ENCODE assay signal across 14 mouse cellular contexts in the genomic region with DNA sequence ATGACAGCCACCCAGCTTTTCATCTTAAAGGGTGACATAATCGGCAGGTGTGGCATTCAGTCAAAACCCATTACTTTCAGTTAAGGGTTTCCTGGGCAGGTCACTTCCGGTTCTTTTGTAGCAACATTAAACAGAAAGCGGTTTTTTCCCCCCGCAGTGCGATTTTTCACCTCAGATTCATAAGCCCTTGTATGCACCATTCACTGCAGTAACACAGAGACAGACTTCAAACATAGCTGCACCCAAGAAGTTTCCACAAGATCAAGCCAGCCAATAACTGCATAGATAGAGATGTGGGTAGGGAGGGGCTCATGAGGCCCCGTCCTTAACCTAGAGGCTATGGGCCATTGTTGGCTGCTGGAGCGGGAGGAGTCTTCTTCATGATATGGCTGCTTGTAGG.
DNase-seq lines count a peak whose midpoint lies in the region; ATAC-seq lines count a peak whose summit lies in the region.
"Had no signal": no experiment of that assay in that cellular context is flagged by ENCODE, and none has a peak within 500 bp of the region (broad histone marks: within the 10 kb centered on the region; RNA-seq: fewer than 3 reads in every experiment).

No protein-coding gene starts in this region.

- ATAC-seq in hindbrain, embryonic 14.5 days (ENCODE audit: low FRiP score), result no peak
- ATAC-seq: liver, postnatal 0 days had no signal

- no peaks in the 10 kb centered on the region for H3K4me1 ChIP-seq in hindbrain, embryonic 14.5 days (replicated peaks; ENCODE audit: control insufficient read depth, insufficient read depth, low read length)
- H3K4me1 ChIP-seq: megakaryocyte, embryonic 14.5 days had no signal

- no peak overlapping the region for H3K9ac ChIP-seq in hindbrain, embryonic 14.5 days
- H3K9ac ChIP-seq: hindbrain, embryonic 13.5 days; liver, postnatal 0 days had no signal

- peak; percentile 2 for DNase-seq in lung, postnatal 25 days (ENCODE audit: low spot score)
- DNase-seq in lung, postnatal 4 days, result no peak
- peak; percentile 63 for DNase-seq in ZHBTc4 (ENCODE audit: low read depth, low spot score)
- peak; percentile 93 for DNase-seq in naive thymus-derived CD4-positive, alpha-beta T cell, adult 2 months (ENCODE audit: low read depth)
- peak; percentile 29 to 45 for DNase-seq in thymus, postnatal 36 days
- DNase-seq in left cerebral cortex, adult 18-20 months (ENCODE audit: low spot score in 2 of 2), result no peak
- no peak for DNase-seq in hindbrain, embryonic 14.5 days (ENCODE audit: low spot score)
- no peak for DNase-seq in gastrocnemius, postnatal 14 days
- DNase-seq: cerebellum, adult 18-20 months; kidney, adult 2 months; layer of hippocampus, postnatal 36 days; liver, postnatal 0 days had no signal

- no peaks in the 10 kb centered on the region for H3K36me3 ChIP-seq in hindbrain, embryonic 14.5 days (replicated peaks; ENCODE audit: control insufficient read depth, insufficient read depth)
- H3K36me3 ChIP-seq: hindbrain, embryonic 13.5 days had no signal

- H3K9me3 ChIP-seq in hindbrain, embryonic 14.5 days (ENCODE audit: control insufficient read depth, low read length), result no peaks in the 10 kb centered on the region
- H3K9me3 ChIP-seq: hindbrain, embryonic 13.5 days; megakaryocyte, embryonic 14.5 days had no signal

- H3K4me2 ChIP-seq in hindbrain, embryonic 14.5 days (replicated peaks), result no peak overlapping the region
- H3K4me2 ChIP-seq: hindbrain, embryonic 13.5 days had no signal

- intact Hi-C loops in gastrocnemius, postnatal 14 days (cut with DNase I; ENCODE audit: low total_unique reads), result no loop called here

- no peak overlapping the region for H3K27ac ChIP-seq in hindbrain, embryonic 14.5 days
- H3K27ac ChIP-seq: hindbrain, embryonic 13.5 days had no signal

- H3K4me3 ChIP-seq in hindbrain, embryonic 14.5 days (replicated peaks; ENCODE audit: low read length), result no peak overlapping the region
- H3K4me3 ChIP-seq: hindbrain, embryonic 13.5 days; megakaryocyte, embryonic 14.5 days had no signal

- WGBS in hindbrain, embryonic 14.5 days, result 90% methylated on average over 7 of the region's 7 CpGs

- no peaks in the 10 kb centered on the region for H3K27me3 ChIP-seq in hindbrain, embryonic 14.5 days (ENCODE audit: control insufficient read depth, insufficient read depth, low read length)
- H3K27me3 ChIP-seq: megakaryocyte, embryonic 14.5 days had no signal

Comparison
In these comparisons a context has a peak if more than half of its experiments do, and no peak if none do; other contexts are left out.
1. DNase-seq: peak in lung, postnatal 25 days (single experiment), ZHBTc4 (single experiment), naive thymus-derived CD4-positive, alpha-beta T cell, adult 2 months (single experiment) and thymus, postnatal 36 days (2 of 2); none in lung, postnatal 4 days (0 of 2), left cerebral cortex, adult 18-20 months (0 of 2), hindbrain, embryonic 14.5 days (single experiment) and gastrocnemius, postnatal 14 days (single experiment).